Mouse (Mus musculus): ENCODE data around the gene Kat2a.
"Not testable (repeated sequence)": the region's sequence is repeated elsewhere in the genome, so short reads cannot be mapped to it uniquely, and the experiment has no call there.

The Kat2a gene

DNA sequence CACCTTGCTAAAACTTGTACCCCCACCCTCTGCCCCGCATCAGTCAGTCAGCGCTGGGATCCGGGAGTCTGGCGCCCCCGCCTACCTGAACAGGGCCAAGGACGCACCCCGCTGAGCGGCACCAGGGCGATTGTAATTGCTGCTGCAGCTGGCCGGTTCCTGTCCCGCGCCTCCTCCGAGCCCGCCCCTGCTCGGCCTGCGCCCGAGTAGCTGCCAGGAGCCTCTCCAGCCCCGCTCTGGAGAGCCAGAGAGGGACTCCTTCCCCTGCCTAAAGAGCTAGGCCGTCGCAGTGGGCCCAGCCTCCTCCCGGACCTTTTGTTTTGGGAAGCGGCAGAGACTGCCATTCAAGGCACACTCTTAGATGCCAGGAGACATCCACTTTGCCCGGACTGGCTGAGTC lies 39.1 kb downstream of the Kat2a start:
- DNase-seq (ENCODE audit: low read depth, low spot score) = no peak

DNA sequence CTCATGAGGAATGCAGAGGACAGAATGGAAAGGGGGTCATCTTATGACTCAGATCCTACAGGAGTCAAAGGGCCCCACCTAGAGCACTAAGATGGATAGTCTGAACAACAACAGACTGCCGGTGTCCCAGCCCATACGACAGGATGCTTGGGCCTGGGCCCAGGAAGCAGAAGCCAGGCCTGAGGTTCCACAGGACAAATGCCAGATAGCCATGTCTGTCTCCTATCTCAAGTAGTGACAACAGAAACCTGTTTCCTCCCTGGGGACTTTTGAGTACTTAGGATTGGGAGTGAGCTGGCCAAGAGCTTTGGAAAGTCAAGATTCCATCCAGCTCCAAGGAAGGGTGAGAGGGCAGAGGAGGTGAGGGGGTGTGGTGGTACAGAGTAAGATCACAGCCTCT lies 40.3 kb downstream of the Kat2a start:
- DNase-seq (ENCODE audit: low read depth, low spot score) = no peak

DNA sequence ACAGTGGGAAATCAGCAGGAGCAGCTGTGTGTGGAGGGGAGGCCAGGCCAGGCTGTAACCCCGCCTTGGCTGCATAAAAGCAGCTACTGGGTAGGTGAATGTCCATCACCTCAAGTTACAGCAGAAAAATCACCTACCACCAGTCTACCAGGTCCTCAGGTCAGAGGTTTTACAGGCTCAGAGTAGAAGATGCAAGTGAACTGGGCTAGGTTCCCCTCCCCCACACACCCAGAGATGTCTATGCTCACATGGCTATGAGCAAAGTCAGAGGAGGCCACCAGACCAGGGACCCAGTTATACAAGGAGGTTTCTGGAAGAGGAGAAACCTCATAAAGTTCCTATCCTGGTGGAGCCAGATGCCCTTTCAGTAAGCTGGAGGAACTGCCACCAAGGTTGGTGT lies 41.2 kb downstream of the Kat2a start:
- DNase-seq (ENCODE audit: low read depth, low spot score) = no peak

DNA sequence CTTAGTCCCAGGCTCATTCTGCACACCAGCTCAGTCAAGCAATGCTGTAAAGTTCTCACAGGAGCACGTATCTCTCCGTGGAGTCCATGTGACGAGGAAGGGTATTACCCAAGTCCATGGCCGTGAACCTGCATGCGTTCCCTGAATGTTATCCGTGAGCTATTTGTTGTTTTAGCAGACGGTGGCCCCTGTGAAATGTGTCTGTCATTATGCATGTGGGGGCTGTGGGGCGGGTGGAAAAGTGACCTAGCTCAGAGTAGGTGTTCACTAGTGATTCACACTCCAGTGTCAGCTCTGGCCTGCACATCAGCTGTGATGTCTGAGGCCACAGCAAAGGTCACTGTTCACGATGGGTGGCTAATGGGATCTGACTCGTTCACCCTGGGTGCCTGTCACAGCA lies 52.5 kb downstream of the Kat2a start:
- no peak for DNase-seq (ENCODE audit: low read depth, low spot score)

DNA sequence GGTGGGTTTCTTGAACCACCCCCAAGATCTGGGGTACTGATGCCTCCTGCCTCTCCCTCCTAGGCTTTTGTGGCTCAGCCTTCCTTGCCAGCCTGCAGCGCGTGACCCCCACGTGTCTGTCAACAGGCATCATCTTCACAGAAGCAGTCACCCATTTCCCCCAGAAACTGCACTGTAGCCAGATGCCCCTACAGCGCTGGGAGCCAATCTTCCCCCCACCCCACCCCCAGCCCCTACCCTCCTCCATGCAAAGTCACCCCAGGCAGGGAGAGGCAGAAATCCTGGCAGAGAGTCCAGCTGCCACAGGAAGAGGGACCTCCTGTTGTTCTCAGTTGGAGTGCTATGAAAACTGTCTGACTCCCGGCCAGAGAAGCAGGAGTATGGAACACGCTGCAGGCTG lies 55.8 kb downstream of the Kat2a start:
- DNase-seq (ENCODE audit: low read depth, low spot score) = no peak

DNA sequence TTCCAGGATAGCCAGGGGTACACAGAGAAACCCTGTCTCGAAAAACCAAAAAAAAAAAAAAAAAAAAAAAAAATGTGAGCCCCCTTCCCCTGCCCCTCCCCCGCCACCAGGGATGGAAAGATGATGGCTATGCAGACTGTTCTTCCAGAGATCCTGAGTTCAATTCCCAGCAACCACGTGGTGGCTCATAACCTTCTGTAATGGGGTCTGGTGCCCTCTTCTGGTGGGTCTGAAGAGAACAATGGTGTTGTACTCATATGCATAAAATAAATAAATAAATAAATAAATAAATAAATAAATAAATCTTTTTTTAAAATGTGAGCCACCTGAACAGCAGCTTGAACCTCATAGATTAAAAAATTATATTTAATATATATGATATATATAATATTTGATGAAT lies 56.7 kb downstream of the Kat2a start:
- not testable (repeated sequence) for DNase-seq (ENCODE audit: low read depth, low spot score)

Data from embryo, embryonic 11.5 days (tissue).